Mouse (Mus musculus) splenic B cell, adult 2 months (primary cell): ENCODE results near the gene Agps.

Experiments used
- DNase-seq: peaks from one replicate; pipeline ENCODE4 v3.0.0-alpha.2; 2011; ENCODE audit warnings: low read depth, low spot score
- H3K27me3 ChIP-seq: 2 replicates; pipeline ENCODE4 v1.6.1; 2012; ENCODE audit warnings: mild to moderate bottlenecking, low read length, moderate library complexity, mixed read lengths; ENCODE audit not compliant: control insufficient read depth, poor library complexity, insufficient read depth, severe bottlenecking
- H3K36me3 ChIP-seq: 2 replicates; pipeline ENCODE4 v1.6.1; 2012; ENCODE audit warnings: mild to moderate bottlenecking, low read length, moderate library complexity, mixed read lengths; ENCODE audit not compliant: control insufficient read depth, poor library complexity, insufficient read depth, severe bottlenecking

Agps gene

DNA sequence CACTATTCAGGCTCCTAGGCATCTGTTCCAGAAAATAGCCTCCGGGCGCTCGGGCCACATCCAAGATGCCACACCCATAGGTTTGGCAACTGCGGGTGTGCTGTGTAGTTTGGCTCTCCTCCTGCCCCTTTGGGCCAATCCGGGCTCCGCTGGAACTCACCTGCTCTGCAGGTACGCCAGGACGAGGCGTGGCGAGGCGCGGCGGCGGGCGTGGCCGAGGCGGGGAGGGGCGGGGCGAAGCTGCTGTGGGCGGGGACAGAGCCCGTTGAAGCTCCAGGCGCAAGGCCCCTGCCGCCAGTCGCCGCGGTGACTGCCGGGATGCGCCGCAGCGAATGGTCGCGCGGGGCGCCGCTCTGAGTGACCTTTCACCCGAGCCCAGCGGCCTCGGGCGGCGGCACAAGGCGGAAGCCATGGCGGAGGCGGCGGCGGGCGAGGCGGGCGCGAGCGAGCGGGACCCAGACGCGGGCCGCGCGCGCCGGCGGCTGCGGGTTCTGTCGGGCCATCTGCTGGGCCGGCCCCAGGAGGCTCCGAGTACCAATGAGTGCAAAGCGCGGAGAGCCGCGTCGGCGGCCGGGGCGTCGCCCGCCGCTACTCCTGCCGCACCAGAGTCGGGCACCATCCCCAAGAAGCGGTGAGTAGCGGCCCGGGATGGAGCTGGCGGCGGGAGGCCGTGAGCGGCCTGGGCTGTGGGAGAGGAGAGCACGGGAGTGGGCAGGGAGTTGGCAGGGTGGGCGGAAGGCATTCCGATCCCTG lies at the start of gene Agps:
Gene Agps (plus strand): TSS at position 297 of the 753 bp plus-strand sequence.
- Histone ChIP-seq H3K36me3 (no peaks in the 10 kb centered on the region), H3K27me3 (no peaks in the 10 kb centered on the region)
- DNase-seq, result peak; percentile 93

DNA sequence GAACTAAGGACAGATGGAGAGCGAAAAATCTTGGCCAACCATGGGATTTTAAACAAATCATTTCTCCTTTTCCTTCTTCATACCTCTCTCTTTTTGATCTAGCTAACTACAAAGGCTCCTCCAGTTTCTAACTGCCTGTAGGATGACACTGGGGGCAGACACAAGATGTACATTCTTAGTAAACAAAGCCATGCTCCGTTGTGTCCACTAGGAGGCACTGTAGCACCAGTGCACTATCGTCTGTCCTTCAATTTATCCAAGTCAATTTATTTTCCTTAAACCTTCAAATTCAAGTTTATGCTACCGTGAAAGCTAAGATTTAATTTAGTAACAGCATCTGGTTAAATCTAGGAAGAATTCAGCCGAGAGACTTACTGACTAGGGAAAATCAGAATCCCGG lies 45.9 kb upstream of the Agps start:
- Histone ChIP-seq H3K36me3 (no peaks in the 10 kb centered on the region), H3K27me3 (no peaks in the 10 kb centered on the region)
- peak; percentile 83 for DNase-seq

DNA sequence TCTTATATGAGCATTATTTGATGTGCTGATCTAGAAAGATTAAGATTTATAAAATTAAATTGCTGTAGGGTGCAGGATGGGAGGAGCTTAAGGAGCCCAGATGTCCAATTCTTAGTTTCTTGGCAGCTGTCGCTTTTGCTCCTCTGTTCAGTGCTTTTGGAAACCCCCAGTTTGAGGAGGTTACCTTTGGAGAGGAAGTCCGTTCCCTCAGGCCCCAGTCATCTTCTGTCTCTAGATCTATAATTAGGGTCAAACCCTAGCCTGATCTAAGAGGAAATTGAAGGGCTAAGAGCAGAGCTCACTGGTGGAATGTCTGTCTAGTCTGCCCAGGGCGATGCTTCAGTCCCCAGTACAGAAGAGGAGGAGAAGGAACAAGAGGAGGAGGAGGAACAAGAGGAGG lies 43.5 kb upstream of the Agps start:
- DNase-seq, result peak; percentile 45
- H3K36me3 ChIP-seq, result no peaks in the 10 kb centered on the region
- H3K27me3 ChIP-seq, result no peaks in the 10 kb centered on the region

DNA sequence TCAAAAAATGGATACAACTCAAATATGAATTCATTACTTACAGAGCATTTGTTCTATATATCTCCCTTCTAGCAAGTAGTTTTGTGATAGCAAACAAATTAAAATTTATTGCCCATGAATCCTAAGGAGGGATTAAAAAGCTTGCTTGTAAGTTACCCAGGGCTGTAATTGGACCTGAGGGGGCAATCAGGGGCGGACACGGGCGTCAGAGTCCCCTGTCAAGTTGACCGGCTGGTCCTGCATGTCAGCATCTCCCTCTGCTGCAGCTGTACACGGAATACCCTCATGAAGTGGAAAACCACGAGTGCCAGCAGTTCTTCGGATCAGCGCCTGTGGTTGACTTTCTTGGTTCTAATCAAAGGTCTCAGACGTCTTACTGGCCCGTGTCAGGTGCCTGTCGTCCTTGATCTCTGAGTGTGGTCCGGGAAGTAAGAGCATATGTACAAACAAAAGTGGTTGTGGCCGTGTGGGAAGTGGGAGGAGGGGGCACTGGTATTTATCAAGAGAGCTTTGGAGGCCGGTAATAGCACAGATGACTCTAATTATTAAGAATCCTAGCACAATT lies 41.9 kb upstream of the Agps start:
- DNase-seq, result no peak
- Histone ChIP-seq H3K36me3 (no peaks in the 10 kb centered on the region), H3K27me3 (no peaks in the 10 kb centered on the region)

DNA sequence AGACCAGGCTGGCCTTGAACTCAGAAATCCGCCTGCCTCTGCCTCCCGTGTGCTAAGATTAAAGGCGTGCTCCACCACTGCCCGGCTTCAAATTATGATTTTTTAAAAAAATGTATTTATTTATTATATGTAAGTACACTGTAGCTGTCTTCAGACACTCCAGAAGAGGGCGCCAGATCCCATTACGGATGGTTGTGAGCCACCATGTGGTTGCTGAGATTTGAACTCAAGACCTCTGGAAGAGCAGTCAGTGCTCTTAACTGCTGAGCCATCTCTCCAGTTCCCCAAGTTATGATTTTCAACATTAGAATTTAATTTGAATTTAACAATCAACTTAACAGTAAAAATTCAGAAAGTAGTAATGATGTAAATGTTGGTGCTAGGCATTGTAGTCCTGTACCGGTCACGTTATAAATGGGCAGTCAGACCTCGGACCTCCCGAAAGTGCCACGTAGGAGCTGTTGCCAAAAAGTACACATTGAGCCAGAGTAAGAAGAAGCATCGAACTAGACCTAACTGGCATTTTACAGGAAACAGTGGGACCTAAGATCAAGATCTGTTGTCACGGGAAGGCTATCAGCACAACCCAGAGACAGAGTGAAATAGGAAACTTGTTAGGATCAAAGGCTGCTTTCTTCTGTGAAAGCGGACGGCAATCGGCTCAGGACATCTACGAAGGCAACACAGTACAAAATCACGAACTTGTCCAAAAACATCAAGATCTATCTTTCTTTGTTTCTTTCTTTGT lies 40.2 kb upstream of the Agps start:
- no peak for DNase-seq

DNA sequence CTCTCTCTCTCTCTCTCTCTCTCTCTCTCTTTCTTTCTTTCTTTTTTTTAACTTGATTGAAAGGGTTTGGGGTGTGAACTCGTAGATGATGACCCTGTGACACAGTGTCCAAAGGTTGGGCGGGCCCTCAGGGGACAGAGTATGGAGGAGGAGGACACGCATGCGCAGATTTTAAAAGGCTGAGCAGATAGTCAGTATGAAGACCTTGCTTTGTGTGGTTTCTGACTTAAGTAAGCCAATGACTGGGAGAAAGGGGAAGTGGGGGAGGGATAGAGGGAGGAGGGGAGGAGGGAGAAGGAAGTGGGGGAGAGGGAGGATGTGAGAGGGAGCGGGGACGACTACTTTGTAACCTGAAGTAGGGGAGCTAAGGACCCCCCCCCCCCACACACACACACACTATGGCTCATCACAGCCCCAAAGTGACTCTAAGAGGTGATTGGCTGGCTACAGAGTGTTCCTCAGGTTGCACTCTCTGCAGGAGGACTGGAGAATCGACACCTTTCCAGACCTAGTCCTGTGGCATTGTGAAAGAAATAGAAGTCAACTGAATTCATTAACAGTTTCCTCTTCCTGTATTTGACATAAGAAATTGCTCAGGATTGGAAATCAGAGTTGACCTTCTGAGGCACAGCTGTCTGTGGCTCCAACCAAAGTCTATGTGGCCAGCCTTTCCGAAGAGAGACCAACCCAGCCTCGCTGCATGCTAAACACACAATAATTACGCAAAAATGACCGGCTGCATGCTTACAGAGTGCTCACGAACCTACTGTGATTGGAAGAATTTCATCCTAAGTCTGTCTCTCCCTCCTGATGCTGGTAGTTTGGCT lies 39.4 kb upstream of the Agps start:
- peak; percentile 76 for DNase-seq
- H3K27me3 ChIP-seq, result no peaks in the 10 kb centered on the region
- no peaks in the 10 kb centered on the region for H3K36me3 ChIP-seq

More for the DNA sequence above, 40.2 kb upstream of the Agps start:
- Histone ChIP-seq H3K27me3 (no peaks in the 10 kb centered on the region), H3K36me3 (no peaks in the 10 kb centered on the region)

DNA sequence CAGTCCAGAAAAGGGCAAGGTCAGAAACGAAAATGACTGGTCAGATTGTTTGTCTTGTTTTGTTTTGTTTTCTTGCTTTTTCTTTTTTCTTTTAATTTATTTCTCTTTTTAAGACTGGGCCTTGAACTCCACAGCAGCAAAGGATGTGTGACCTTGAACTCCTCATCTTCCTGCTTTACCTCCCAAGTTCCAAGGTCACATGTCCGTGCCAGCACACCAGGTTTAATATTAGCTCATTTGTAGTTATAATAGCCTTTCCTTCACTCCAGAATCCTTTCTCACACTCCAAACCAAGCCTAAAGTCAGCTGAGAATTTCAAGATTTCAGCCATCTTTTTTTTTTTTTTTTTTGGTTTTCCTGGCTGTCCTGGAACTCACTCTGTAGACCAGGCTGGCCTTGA lies 35.8 kb upstream of the Agps start:
- no peaks in the 10 kb centered on the region for H3K36me3 ChIP-seq
- H3K27me3 ChIP-seq, result no peaks in the 10 kb centered on the region
- no peak for DNase-seq

DNA sequence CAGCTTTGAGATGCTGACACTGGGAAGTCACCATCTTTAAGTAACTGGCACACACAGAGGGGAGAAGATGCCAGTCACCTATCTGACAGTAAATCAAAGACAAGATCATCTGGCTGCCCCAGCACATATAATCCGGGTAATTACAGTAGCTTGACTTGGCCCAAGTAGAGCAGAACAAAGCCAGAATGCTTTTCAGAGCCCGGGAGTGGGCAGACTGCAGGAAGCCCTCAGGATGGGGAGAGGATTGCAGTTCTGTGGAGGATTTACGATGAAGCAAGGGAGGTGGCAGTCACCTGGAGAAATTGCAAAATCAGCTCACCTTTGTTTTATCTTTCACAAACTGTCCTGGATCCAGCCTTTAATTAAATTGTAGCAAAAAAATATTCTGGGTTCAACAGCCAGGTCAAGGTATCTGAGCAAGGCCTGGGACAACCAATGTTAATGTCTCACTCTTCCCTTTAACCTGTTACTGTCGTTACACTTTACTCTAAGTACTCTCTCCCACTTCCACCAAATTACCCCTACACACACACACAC lies 33.5 kb upstream of the Agps start:
- DNase-seq, result no peak
- H3K36me3 ChIP-seq, result no peaks in the 10 kb centered on the region
- no peaks in the 10 kb centered on the region for H3K27me3 ChIP-seq

DNA sequence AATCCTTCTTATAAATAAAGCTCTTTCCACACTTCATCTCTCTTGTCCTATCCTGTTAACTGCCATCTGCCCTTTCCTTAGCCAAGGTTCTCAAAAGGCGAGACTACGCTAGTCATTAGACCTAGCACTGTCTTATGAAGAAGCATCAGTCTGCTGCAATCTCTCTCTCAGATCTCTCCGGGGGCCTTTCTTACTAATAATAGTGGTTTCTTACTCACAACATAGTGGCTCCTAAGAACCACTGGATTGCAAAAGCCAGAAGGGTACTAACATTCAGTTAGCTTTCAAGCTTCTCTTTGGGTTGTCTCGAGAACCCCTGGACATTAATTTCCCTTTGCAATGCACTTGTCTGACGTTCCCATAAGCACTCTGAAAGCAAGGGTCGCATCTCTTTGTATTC lies 26.2 kb upstream of the Agps start:
- DNase-seq, result no peak
- Histone ChIP-seq H3K36me3 (no peaks in the 10 kb centered on the region), H3K27me3 (no peaks in the 10 kb centered on the region)

DNA sequence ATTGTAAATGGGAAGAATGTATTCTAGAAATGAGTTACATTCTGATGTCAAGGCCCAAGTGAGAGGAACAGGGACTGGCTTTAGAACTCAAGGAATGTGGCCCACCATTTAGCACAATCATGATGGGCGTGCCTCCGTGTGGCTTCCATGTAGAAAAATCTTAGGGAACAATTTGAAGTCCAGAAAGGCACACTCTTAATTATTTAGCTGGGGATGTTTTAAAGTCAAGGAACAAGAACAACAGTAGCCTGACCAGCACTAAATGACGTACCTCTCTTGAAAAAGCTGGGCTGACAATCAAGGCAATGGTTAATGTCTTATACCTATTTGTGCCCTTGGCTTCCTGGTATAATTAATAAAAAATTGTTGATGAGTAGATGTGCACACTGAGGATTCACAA lies 25.1 kb upstream of the Agps start:
- no peak for DNase-seq
- no peaks in the 10 kb centered on the region for H3K27me3 ChIP-seq
- H3K36me3 ChIP-seq, result no peaks in the 10 kb centered on the region

DNA sequence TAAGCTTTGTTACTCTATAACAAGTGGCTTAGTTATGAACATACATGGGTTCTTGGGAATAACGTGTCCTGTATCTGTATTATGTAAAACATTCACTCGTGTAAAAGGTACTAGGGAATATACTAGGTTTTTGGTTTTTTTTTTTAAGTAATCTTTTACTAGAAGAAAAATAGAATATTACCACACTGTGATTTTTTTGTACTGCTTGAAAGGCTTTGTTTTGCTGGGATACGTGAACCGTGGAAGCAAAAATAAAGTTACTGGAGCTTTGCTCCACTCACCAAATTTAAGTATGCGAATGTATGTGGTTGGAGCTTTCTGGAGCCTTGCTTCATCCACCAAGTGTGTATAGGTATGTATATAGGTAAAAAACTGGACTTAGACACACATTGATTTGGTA lies 24.5 kb upstream of the Agps start:
- no peak for DNase-seq

DNA sequence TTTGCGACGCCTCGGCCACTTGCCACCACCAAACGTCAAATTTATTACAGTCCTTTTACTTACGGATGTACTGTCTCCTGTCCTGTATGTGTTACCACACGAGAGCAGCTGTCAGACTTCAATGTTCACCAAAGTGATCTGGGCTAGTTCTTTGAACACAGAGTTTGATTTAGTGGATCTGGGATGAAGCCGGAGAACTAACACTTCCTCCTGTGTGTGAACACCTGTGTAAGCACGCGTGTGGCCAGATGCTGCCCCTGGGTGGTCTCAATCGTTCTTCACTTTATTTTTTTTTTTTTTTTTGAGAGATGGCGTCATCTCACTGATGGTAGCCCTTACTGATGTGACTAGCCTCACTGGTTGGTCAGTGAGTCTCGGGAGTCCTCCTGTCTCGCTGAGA lies 17.1 kb upstream of the Agps start:
- DNase-seq, result no peak
- Histone ChIP-seq H3K27me3 (no peaks in the 10 kb centered on the region), H3K36me3 (no peaks in the 10 kb centered on the region)

More for the DNA sequence above, 24.5 kb upstream of the Agps start:
- H3K36me3 ChIP-seq, result no peaks in the 10 kb centered on the region
- H3K27me3 ChIP-seq, result no peaks in the 10 kb centered on the region

DNA sequence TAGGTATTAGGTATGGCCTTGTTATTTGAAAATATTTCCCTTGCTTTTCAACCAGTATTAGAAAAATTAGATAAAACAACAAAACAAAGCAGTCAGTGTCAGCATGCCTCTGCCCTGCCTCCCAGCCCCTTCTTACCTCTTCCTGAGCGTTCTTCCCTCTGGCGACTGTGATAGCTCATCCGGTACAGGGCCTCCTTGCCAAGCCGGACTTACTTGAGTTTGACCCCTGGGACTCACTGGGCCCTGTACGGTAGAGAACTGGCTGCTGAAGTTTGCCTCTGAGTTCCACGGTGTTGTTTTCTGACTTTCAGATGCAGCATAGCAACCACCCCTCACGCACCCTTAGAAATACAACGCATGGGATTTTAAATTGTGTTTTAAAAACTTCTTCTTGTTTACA lies 16.5 kb upstream of the Agps start:
- DNase-seq, result no peak

DNA sequence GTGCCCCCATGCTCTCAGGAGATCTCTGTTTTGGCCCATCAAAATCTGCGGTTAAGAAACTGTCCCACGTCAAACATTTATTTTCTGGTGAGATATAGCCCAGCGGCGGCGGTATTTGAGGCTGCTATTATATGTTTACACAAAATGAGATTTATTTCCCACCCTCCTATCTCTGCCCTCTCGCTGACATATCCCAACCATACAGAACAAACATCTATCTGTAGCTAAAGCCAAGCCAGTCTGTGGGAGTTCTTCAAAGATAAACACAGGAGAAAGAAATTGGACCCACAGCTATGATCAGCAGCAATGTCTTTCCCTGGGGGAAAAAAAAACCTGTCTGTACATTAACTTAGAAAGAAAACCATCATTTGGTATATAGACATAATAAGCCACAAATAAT lies 15.3 kb upstream of the Agps start:
- no peaks in the 10 kb centered on the region for H3K36me3 ChIP-seq
- no peak for DNase-seq
- H3K27me3 ChIP-seq, result no peaks in the 10 kb centered on the region

More for the DNA sequence above, 16.5 kb upstream of the Agps start:
- no peaks in the 10 kb centered on the region for H3K36me3 ChIP-seq
- no peaks in the 10 kb centered on the region for H3K27me3 ChIP-seq
